Mouse (Mus musculus) hematopoietic stem cell, adult 5-6 weeks (primary cell): ENCODE measurements around the gene Cdca3. TPM values are rescaled to one million over a fixed set of nuclear protein-coding genes. Genes with fewer than 3 reads are reported as not detected.
A peak's percentile ranks its signal among the peaks of the same experiment; 100 is the strongest.

ENCODE experiments used
- ATAC-seq, 2 experiments: fragments of 125-278 bp in 1 of 2; replicated peaks in 1 of 2; 2 replicates each; pipeline ENCODE4 v1.8.0; 2016 to 2017; ENCODE audit warnings: inconsistent platforms in 2 of 2, mild to moderate bottlenecking in 2 of 2, moderate number of reproducible peaks in 2 of 2, low read depth in 1 of 2, moderate TSS enrichment in 1 of 2; ENCODE audit not compliant: low FRiP score in 2 of 2, poor library complexity in 2 of 2, severe bottlenecking in 2 of 2, insufficient read depth in 1 of 2, low TSS enrichment in 1 of 2
- total RNA-seq: library from RNA; stranded (forward); fragments of 172-1452, 232-1000 nt; gene quantifications from 2 replicates; pipeline ENCODE4 v1.2.3, GENCODE M21; 2017

The Cdca3 gene
- total RNA-seq, 1 experiment from 2014 or later = 98.2 TPM

DNA sequence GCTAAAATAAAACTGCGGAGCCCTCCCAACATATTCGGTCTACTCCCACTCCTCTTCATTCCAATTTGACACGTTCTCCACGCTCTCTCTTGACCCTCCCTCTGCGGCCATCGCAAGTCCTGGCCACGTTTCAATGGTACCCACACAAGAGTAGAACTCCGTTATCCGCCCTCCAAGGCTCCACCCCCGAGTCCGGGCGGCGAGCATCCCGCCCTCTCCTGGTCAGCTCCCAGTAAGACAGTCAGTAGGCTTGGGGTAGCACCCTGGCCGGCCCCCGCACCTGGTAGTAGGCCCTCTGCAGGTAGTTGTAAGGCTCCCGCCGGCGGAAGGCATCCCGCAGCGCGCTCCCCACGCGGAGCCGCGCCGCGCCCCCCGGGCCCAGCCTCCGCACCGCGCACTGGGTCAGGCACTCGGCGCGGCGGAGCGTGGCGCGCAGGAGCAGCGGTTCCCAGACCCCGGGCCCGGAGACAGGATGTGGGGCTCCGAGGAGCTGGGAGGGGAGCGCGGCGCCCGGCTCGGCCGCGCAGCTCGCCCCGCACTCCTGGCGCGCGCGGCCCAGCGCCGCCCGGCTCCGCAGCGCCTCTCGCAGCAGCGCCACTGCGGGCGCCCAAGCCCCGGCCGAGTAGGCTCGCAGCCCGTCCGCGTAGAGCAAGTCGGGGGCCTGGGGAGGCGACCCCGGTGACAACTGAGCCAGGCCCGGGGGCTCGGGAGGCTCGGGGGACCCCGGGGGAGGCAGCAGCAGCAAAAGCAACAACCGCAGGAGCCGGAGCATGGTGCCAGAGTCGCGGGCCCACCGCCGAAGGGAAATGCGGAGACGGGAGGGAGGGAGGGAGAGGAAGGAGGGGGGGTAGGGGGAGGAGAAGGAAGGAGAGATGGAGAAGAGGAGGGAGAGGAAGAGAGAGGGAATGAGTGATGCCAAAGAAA is 27.8 kb downstream of the Cdca3 start, which contains the start of gene P3h3:
P3h3 (minus strand) TSS at position 837 of the 924 bp plus-strand sequence.
- ATAC-seq = peak; percentile 69 to 87

DNA sequence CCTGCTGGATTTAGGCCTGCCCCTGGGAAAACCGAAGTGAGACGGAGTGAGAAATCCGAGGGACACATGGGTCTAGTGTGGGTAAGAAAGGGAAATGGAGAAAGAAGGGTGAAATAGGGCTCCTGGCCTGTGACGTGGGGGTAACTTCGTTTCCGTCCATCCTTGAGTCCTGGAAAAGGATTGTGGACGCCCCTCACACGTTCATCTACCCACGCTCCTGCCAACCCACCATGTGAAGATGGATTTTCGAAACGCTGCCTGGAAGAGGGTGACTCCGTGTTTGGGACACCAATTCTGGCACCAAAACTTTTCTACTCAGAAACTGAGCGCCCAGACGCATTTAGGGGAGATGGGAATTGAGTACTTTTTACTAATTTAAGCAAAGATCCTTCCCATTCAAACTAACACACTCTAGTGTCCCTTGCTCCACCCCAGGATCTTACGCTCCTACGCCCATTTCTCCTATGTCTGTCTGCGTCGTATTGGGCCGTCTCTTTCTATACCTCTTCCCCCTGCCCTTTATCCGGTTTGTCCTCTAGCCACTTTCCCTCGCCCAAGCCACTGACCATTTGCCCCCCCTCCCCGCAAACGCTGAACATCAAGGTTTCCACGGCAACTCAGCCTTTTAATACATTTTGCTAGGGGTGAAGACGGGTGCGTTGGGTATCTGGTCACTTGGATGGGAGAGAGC is 28.6 kb downstream of the Cdca3 start:
- no peak for ATAC-seq

DNA sequence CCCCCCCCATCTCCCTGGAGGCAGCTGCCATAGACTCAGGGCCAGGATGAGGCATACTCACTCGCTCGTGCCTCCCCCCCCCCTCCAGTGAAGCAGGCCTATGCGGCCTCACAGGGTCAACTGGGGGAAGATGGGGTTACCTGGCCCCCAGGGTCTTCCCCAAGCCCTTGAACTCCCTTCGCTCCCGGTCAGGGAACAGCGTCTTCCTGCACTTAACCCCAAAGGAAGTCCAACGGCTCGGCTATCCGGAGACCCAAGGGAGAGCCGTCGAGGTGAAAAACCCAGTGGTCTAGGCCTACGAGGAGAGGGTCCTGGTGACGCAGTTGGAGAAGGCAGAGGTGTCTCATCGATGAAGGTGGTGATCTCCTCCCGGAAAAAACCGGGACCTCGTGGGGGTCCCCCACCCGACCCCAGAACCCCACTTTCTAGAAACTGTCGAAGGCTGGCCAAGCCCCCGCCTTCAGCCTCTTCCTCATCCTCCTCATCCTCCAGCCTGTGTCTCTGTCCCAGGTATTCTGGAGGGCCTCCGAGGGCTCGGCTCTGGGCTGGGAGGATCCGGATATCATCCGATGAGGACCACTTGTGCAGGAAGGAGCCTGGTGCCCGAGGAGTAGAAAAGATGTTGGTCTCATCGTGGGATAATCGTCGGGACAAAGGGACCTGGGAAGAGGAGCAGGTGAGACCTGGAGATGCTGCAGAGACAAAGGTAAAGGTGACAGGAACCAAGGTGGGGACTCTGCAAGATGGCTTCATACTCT is 29.4 kb downstream of the Cdca3 start:
- ATAC-seq = no peak

GRCm38 (mm10) chr6:124859725-124860124 is 30.4 kb downstream of the Cdca3 start:
- ATAC-seq = peak; percentile 64 to 65; a peak in 3 of 4 replicates

DNA sequence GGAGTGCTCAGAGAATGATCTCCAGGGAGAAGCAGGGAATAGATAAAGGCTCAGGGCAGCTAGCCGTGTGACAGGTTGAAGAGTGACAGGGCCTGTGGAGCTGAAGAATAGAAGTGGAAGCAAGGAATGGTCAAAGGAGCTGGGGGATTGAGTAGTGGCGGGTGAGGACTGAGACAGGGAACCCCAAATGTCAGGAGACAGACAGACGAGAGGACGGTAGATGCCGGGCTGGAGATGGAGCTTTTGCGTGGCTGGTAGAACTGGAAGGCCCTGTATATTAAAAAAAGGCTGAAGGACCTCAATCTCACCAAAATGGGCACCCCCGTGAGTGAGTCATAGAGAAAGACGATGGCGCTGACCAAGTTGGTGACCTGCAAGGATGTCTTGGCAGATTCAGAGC is 31.2 kb downstream of the Cdca3 start:
- no peak for ATAC-seq

DNA sequence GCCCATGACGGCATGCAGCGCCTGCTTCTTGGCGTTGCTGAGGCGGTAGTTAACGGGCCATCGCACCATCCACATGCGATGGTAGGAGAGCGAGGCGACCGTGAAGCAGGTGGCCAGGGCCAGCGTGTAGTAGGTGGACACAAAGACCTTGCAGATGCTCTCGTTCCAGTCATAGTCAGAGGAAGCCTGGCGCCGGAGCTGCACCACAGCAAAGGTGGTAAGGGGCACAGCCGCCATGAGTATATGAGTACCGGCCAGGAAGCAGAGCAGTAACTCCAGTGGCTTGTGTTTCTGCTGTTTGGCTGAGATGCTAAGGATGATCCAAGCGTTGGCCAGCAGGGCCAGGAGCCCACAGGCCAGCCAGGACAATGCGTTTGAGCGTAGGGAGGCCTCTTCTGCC is 31.9 kb downstream of the Cdca3 start:
- no peak for ATAC-seq

DNA sequence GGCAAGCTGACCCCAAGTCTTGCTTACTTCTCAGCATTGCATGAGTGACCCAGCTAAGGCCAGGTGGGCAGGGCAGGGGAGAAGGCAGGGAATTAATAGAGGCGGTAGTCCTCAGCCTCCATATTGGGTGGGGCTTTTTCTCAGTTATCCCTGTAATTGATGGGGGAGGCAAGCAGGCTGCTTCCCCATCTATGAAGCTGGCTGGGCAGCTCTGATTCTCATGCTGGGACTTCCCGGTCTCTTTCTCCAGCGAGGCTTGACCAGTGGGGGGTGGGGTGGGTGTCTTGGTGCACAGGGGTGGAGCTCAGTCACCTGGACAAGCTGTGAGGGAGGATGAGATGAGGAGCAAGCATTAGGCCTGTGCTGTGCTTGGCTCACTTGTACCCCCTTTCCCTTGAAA is 32.5 kb downstream of the Cdca3 start:
- no peak for ATAC-seq

GRCm38 (mm10) chr6:124862406-124863124 is 33.2 kb downstream of the Cdca3 start:
- ATAC-seq = no peak

GRCm38 (mm10) chr6:124863125-124863657 is 33.8 kb downstream of the Cdca3 start:
- no peak for ATAC-seq

DNA sequence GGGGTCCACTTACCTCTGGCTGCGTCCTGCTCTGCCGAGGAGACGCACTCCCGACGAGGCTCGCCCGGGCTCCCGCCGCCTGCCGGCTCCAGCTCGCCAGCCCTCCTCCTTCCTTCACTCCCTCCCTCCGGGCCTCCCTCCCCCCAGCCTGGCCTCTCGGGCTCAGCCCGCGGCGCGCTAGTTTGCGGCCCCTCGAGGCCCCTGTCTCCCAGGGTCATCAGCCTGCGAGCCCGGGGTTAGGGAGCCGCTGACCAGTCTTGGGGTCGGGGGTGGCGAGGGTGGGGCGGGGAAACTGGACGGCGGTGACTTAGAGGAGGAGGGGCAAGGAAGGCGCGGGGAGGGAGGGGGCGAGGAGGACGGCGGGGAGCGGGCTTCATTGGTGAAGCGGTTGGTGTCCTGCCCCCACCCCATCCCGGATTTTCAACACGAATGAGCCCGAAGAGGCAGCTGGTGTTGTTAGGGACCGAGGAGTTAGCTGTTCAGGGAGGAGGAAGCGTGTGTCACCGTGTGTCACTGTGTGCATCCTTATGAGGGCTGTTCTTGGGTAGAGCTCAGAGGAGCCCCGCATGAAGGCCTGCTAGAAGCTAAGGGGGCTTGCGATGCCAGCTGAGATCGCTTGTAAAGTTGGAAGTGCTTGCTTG is 34.4 kb downstream of the Cdca3 start, which contains the start of gene Gpr162:
Gpr162 (minus strand) TSS at position 326 of the 641 bp plus-strand sequence.
- peak; percentile 28 to 40; a peak in 1 of 4 replicates for ATAC-seq

DNA sequence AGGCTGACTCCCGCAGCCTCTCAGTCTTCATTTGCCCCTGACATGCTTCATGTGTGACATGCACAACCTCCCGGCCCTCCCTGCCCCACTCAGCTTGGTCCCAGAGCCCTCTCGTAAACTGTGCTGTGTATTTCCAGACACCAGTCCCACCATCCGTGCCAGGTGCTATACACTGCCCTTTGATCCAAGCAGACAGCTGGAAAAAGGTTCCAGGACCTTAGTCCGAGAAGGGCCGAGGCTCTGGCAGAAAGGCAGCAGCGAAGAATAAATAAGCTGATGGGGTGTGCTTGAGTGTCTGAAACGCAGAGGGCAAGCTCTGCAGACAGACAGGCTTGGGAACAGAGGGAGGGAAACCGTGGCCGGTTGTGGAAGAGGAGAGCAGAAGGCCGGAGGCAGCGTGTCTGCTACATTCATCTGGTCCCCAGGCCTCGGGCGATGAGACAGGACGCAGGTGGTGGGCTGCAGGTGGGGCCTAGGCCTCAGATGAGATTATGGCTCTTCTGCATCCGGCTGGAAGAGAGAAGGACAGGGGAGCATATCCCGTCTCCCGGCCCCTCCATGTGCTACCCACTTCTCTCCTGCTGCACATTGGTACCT is 36.5 kb downstream of the Cdca3 start:
- no peak for ATAC-seq

GRCm38 (mm10) chr6:124866560-124866959 is 37.2 kb downstream of the Cdca3 start:
- no peak for ATAC-seq

GRCm38 (mm10) chr6:124874348-124874747 is 45.0 kb downstream of the Cdca3 start:
- ATAC-seq = no peak

- ATAC-seq = no peak
These were observed 50.0 kb downstream of the Cdca3 start for GRCm38 (mm10) chr6:124879390-124879789.

GRCm38 (mm10) chr6:124881821-124882220 is 52.5 kb downstream of the Cdca3 start:
- no peak for ATAC-seq
